Mouse (Mus musculus): ENCODE measurements around the gene Spopl. TPM values are rescaled to one million over a fixed set of nuclear protein-coding genes. Genes with fewer than 3 reads are reported as not detected.

Spopl gene
- 1 to 10 TPM in 1 of 2 experiments, under 1 TPM in 1; 0.20 to 1.4 TPM for polyA plus RNA-seq (2012; fragmentation: generic; extraction: Trizol)

DNA sequence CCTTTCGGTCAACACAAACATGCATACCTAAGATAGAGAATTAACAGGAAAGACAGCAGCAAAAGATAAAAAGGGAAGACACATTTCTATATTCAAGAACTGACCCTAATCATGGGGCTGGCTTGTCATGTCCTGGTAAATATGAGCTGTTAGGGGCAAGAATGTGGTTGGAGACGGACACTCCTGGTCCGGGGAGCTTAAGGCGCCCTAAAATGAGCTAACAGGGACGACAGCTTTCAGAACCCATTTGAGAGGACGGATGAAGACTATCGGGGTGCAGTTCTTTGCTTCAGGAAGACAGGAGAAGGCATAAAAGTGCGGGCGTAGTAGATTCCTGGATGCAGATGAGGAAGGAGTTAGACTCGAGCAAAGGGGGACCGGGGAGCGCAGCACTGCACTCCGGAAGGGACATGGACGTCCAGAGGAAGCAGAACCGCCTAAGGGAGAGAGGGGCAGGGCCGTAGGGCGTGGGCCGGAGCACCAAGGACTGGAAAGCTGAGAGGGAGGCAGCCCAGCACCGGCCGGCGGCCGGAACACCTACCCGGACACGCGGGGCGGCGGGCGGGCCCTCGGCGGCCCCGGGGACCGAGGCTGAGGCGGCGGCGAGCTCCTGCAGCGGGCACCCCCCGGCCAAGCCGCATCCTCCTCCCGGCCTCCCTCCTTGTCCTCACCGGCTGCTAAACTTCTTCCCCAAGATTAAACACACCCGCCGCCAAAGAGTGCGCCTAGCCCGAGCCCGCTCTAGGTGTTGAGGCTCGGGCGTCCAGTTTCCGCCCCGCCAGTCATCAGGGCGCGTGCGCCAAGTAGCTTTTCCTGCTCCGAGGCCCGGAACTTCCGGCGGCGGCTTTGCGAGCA, at the start of gene Spopl:
Gene Spopl, minus strand, starts transcription at position 805 of the 855 bp plus-strand sequence.

